Mouse (Mus musculus) hindbrain, embryonic 15.5 days (tissue): Measurements from ENCODE around the gene Tnfsf11. TPM values are rescaled to one million over a fixed set of nuclear protein-coding genes. Genes with fewer than 3 reads are reported as not detected.

Source experiments
- ATAC-seq: fragments of 200-750 bp; cut with Nextera tagmentation; 2 replicates; pipeline ENCODE4 v1.8.0; 2017; ENCODE audit warnings: low read depth, moderate number of reproducible peaks, moderate TSS enrichment; ENCODE audit not compliant: low FRiP score
- H3K27ac ChIP-seq: fragments of 300-500 bp; sonication (generic); replicated peaks from 2 replicates; pipeline ENCODE4 v1.5.1; 2015; ENCODE audit warnings: mild to moderate bottlenecking, inconsistent platforms
- H3K27me3 ChIP-seq: fragments of 300-500 bp; sonication (generic); 2 replicates; pipeline ENCODE4 v1.6.1; 2015; ENCODE audit warnings: control low read depth, inconsistent platforms
- H3K36me3 ChIP-seq: fragments of 300-500 bp; sonication (generic); 2 replicates; pipeline ENCODE4 v1.6.1; 2015; ENCODE audit warnings: control low read depth, inconsistent platforms
- H3K4me1 ChIP-seq: fragments of 300-500 bp; sonication (generic); replicated peaks from 2 replicates; pipeline ENCODE4 v1.6.1; 2015; ENCODE audit warnings: control low read depth, inconsistent platforms
- H3K4me2 ChIP-seq: fragments of 300-500 bp; sonication (generic); 2 replicates; pipeline ENCODE4 v1.6.1; 2015; ENCODE audit warnings: moderate library complexity, mild to moderate bottlenecking, inconsistent platforms
- H3K4me3 ChIP-seq: fragments of 300-500 bp; sonication (generic); 2 replicates; pipeline ENCODE4 v1.5.1; 2015; ENCODE audit warnings: mild to moderate bottlenecking, inconsistent platforms
- H3K9ac ChIP-seq: fragments of 300-500 bp; sonication (generic); 2 replicates; pipeline ENCODE4 v1.6.1; 2015; ENCODE audit warnings: inconsistent platforms
- H3K9me3 ChIP-seq: fragments of 300-500 bp; sonication (generic); 2 replicates; pipeline ENCODE4 v1.6.1; 2016; ENCODE audit warnings: control low read depth, inconsistent platforms
- WGBS: fragments of 180-500 bp; shearing (Covaris S2); methylation state at CpG from one replicate; pipeline ENCODE4 v1.1.7; 2015; 5-methylcytosine and 5-hydroxymethylcytosine counted together
- polyA plus RNA-seq: library from polyadenylated mRNA; unstranded; fragments of >200 nt; fragmentation: Nextera tagmentation; extraction: Ambion mirVana; gene quantifications from 2 replicates; pipeline ENCODE4 v1.2.1, GENCODE M21; 2015

Tnfsf11 gene
- polyA plus RNA-seq, 1 experiment from 2014 or later = 0.13 TPM

DNA sequence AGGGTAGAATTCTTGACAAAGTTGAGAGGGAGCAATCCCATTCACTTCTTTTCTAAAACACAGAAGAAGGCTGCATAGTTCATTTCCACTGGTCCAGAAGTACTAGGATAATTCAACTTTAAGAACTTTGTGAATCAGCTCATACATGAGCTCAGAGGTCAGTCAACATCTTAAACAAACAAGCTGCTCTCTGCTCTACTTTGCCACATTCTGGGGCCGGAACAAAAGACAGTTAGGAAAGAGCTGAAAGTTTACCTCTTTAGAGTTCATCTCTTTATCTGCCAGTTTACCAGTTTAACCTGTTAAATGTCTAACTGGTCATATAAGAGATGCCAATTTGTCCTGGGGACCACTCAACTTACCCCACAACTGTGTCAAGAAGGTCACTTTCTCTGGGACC lies 15.5 kb upstream of the Tnfsf11 start:
- WGBS = 88% methylated on average over 1 of the region's 1 CpGs
- Histone ChIP-seq H3K4me1 (no peaks in the 10 kb centered on the region), H3K4me2 (no peak overlapping the region)

DNA sequence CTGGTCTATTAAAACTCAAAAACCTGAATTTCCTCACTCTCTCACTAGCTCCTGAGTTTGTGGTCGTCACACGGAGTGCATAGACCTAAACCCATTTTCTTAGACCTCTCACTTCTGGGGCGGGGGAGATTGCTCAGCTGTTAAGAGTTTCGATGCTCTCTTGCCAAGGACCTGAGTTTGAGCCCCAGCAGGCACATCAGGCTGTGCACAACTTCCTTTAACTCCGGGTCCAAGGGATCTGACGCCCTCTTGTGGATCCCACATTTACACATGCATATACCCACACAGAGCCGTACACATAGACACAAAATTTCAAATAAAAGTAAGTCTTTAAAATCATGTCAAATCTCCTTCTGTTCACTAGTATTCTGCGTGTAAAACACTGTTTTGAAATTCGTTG lies 15.1 kb upstream of the Tnfsf11 start:
- Histone ChIP-seq H3K27me3 (no peaks in the 10 kb centered on the region), H3K9me3 (no peaks in the 10 kb centered on the region), H3K4me2 (no peak overlapping the region), H3K27ac (no peak overlapping the region), H3K4me1 (no peaks in the 10 kb centered on the region), H3K9ac (no peak overlapping the region), H3K36me3 (no peaks in the 10 kb centered on the region), H3K4me3 (no peak overlapping the region)
- no peak for ATAC-seq
- WGBS = 85% methylated on average over 9 of the region's 9 CpGs

More for the DNA sequence above, 15.5 kb upstream of the Tnfsf11 start:
- Histone ChIP-seq H3K9ac (no peak overlapping the region), H3K9me3 (no peaks in the 10 kb centered on the region), H3K27ac (no peak overlapping the region), H3K4me3 (no peak overlapping the region), H3K36me3 (no peaks in the 10 kb centered on the region), H3K27me3 (no peaks in the 10 kb centered on the region)
- no peak for ATAC-seq

DNA sequence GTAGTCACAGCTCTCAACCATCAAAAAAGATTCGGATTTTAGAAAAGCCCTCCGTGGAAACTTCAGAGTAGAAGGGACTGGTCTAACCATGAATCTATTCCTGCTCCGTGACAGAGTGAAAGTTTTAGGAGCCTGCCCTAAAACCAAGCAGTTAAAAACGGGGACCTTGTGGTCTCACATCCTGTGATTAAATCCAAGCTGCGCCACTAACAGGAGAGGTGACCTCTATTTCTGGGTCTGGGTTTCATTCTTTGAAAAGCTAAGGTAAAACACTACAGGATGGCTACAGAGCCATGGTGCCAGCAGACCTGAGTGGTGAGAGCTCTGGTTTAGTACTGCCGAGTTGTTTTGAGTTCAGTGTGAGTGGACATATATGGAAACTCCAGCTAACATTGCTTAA lies 12.4 kb upstream of the Tnfsf11 start:
- no peaks in the 10 kb centered on the region for H3K4me1 ChIP-seq
- H3K9me3 ChIP-seq = no peaks in the 10 kb centered on the region
- no peak for ATAC-seq
- H3K4me3 ChIP-seq = no peak overlapping the region
- H3K9ac ChIP-seq = no peak overlapping the region
- 93% methylated on average over 6 of the region's 6 CpGs for WGBS
- H3K27ac ChIP-seq = no peak overlapping the region
- no peaks in the 10 kb centered on the region for H3K36me3 ChIP-seq
- H3K27me3 ChIP-seq = no peaks in the 10 kb centered on the region
- H3K4me2 ChIP-seq = no peak overlapping the region

DNA sequence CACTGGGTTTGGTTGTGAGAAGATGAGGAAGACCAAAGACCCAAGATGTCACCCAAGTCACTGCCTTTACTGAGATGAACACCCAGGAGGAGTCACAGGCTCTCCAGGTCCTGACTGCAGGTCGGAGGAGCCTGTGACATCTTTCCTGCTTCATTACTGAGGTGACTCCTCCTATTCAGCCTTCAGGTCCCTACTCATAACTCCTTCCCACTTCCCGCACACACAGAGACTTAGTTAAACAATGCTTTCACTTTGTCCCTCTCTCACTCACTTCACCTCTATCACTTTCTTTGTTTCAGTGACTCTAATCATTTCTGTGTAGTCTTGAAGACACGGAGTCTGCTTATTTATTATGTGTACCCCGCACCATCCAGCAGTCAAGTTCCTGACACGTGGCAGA lies 11.7 kb upstream of the Tnfsf11 start:
- Histone ChIP-seq H3K4me1 (no peaks in the 10 kb centered on the region), H3K4me2 (no peak overlapping the region), H3K27ac (no peak overlapping the region), H3K36me3 (no peaks in the 10 kb centered on the region), H3K4me3 (no peak overlapping the region), H3K27me3 (no peaks in the 10 kb centered on the region), H3K9me3 (no peaks in the 10 kb centered on the region), H3K9ac (no peak overlapping the region)
- no peak for ATAC-seq
- 76% methylated on average over 5 of the region's 5 CpGs for WGBS

DNA sequence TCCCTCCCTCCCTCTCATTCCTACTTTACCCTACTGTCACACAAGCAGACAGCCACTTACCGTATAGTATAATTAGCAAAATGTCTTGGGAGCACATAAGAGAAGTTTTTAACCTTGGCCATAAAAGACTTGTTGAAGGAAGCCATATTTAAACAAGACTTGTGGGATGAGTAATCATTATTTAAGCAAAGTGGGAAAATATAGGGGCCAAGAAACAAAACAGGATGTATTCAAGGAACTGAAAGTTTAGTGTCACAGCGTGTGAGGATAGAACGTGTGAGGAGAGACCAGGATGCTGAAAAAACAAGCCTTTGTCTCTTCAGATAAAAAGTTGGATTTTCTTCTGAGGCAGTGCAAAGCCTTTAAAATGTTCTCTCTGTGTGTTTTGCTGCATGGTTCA lies 11.2 kb upstream of the Tnfsf11 start:
- no peaks in the 10 kb centered on the region for H3K36me3 ChIP-seq
- 78% methylated on average over 3 of the region's 3 CpGs for WGBS

DNA sequence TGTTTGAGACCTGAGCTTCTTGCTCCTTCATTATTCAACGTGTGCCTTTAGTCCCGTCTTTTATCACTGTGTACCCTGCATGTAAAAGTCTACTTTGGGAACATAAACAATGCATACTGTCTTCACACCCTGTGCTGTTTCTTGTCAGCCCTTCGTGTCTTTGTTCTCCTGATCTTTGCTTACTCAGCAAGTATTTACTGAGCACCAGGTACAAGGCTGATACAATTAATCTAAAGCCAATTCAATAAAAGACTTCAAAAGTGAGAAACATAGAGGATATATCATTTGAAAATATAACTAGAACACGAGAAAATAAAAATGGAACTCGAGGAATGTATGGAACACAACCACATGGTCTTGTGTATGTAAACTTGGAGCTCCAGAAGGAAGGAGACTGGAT lies 9.8 kb upstream of the Tnfsf11 start:
- no peak for ATAC-seq
- Histone ChIP-seq H3K36me3 (no peaks in the 10 kb centered on the region), H3K4me1 (no peaks in the 10 kb centered on the region), H3K9ac (no peak overlapping the region), H3K27me3 (no peaks in the 10 kb centered on the region), H3K27ac (no peak overlapping the region), H3K4me3 (no peak overlapping the region), H3K4me2 (no peak overlapping the region), H3K9me3 (no peaks in the 10 kb centered on the region)
- WGBS = 82% methylated on average over 5 of the region's 5 CpGs

More for the DNA sequence above, 11.2 kb upstream of the Tnfsf11 start:
- Histone ChIP-seq H3K4me3 (no peak overlapping the region), H3K27me3 (no peaks in the 10 kb centered on the region), H3K9me3 (no peaks in the 10 kb centered on the region), H3K9ac (no peak overlapping the region), H3K27ac (no peak overlapping the region), H3K4me2 (no peak overlapping the region), H3K4me1 (no peaks in the 10 kb centered on the region)
- ATAC-seq = no peak

DNA sequence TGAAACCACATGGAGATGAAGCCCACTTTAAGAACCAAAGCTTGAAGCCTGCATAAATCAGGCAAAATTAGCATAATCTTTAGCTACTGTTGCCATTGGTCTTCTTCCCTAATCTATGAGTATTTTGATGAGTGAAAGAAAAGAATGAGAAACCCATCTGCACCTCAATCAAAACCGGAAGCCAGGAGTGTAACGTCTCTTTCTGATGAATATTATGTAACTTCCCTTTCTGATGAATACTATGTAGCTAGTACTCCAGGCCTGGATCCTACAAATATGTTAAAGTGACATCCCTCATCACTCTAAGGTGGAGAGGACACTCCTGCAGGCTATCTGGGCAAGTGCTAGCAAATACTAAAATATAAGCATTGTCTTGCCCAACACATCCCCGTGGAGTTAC lies 6.9 kb downstream of the Tnfsf11 start:
- Histone ChIP-seq H3K9me3 (no peaks in the 10 kb centered on the region), H3K4me1 (no peaks in the 10 kb centered on the region), H3K4me2 (no peak overlapping the region), H3K27ac (no peak overlapping the region), H3K9ac (no peak overlapping the region), H3K36me3 (no peaks in the 10 kb centered on the region), H3K27me3 (peaks cover 3% of the 10 kb centered on the region), H3K4me3 (no peak overlapping the region)
- 89% methylated on average over 3 of the region's 3 CpGs for WGBS
- ATAC-seq = no peak

DNA sequence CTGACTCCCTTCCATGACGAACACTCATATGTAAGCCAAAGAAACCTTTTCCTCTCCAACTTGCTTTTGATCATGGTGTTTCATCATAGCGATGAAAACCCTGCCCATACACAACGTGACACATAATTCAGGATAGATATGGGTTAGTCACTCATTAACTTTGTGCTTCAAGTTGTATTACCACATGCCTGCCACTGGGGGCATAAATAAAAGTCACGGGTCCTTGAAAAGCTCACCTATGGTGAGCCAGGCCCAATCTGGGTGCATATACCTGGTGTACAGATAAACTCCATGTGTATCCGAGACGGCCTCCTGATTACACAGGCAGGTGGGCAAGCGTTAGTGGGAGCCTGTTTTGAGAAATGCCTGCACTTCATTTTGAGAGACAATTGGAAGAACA lies 15.2 kb downstream of the Tnfsf11 start:
- no peaks in the 10 kb centered on the region for H3K27me3 ChIP-seq
- no peak for ATAC-seq
- no peak overlapping the region for H3K4me2 ChIP-seq
- H3K4me3 ChIP-seq = no peak overlapping the region
- H3K9me3 ChIP-seq = no peaks in the 10 kb centered on the region
- no peak overlapping the region for H3K27ac ChIP-seq
- H3K9ac ChIP-seq = no peak overlapping the region
- H3K4me1 ChIP-seq = peaks cover 19% of the 10 kb centered on the region
- H3K36me3 ChIP-seq = no peaks in the 10 kb centered on the region
- WGBS = 93% methylated on average over 7 of the region's 7 CpGs

DNA sequence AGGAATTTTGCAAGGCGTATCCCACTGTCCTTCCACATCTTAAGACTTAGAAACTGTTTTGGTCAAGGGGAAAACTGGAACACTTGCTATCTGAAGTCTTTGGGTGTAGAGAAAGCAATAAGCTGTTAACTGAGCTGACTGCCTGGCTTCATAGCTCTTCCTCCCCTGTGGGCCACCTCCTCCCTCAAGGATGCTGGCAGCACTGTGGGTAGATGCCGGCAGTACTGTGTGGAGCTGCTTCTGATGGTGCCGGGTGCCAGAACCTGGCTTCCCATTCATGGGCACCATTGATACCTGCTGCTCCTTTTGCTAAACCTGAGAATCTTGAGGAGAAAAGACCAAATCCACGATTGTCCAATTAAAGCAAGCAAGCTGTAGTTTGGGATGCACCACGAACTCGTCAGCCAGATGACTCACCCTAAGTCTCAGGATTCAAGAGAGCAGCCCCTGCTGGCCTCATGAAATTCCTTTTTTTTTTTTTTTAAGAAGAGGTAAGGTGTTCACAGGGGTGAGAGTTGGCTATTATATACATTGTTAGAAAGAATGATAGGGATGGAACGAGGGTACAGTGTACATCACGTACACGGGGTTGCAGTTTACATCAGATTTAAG lies 17.8 kb downstream of the Tnfsf11 start:
- Histone ChIP-seq H3K9ac (no peak overlapping the region), H3K4me2 (no peak overlapping the region), H3K9me3 (no peaks in the 10 kb centered on the region), H3K36me3 (no peaks in the 10 kb centered on the region), H3K4me1 (peaks cover 19% of the 10 kb centered on the region), H3K27ac (no peak overlapping the region), H3K4me3 (no peak overlapping the region), H3K27me3 (no peaks in the 10 kb centered on the region)
- ATAC-seq = no peak
- WGBS = 60% methylated on average over 9 of the region's 9 CpGs

DNA sequence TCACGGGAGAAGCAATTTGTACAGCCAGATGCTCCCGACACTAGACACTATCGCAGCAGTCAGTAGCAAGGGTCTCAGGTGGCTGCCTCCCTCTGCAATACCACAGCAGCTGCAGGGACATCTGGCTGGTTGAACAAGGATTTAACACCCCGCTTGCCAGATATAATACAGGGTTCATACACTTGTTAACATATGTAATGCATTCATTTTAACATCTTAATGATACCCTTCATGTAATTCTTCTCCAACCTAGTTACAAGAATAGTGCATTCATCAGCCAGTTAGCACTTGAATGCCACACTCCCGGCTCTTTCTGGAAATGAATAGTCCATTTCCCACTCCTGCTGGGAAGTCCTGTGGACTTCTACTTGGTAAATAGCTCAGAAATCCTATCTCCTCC lies 18.9 kb downstream of the Tnfsf11 start:
- 0 out of 2 replicates have a peak, but pooled peaks have one; percentile 63 for ATAC-seq
- Histone ChIP-seq H3K9me3 (no peaks in the 10 kb centered on the region), H3K9ac (no peak overlapping the region), H3K27me3 (no peaks in the 10 kb centered on the region), H3K27ac (no peak overlapping the region), H3K4me1 (peaks cover 19% of the 10 kb centered on the region), H3K4me2 (no peak overlapping the region), H3K36me3 (no peaks in the 10 kb centered on the region), H3K4me3 (no peak overlapping the region)
- WGBS = 6% methylated on average over 5 of the region's 5 CpGs

DNA sequence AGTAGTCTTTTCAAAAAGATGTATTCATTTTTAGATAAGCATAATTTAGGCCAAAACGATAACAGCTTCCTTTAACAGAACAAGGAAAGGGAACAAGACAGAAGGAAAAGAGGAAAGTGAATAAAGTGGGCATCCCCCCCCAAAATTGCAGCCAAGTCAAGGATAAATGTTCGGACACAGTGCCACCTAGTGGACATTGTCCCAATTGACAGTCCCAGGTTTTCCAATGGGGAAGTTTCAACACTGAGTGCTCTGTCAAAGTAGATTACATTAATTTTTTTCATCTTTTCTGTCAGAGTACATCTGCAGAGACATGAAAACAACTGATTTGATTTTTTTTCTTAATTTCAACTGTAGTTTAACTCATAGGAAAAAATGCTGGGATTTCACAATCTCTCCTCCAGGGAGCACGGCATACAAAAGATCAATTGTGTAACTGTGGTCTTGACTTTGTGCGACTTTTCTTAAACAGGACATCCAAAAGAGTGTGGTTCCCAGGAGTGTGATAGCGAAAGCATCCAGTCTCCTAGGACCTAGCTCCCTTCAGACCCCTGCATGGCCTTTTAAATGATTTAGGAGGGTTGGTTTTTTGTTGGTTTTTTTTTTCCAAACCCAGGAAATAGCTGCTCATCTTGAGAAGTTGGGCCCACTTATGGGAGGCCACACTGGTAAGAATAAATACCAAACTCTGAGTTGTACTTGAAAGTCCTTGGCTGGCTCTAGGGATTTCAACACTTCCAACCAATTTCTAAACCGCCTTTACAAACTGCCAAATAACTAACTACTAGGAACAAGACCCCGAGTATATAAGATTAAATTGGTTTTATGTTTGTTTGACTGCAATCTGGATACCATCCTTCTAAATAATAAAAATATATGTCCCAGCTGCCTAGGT lies 19.7 kb downstream of the Tnfsf11 start:
- Histone ChIP-seq H3K4me1 (peaks cover 19% of the 10 kb centered on the region), H3K9ac (no peak overlapping the region), H3K36me3 (no peaks in the 10 kb centered on the region), H3K27ac (no peak overlapping the region), H3K27me3 (no peaks in the 10 kb centered on the region), H3K4me3 (no peak overlapping the region), H3K4me2 (no peak overlapping the region), H3K9me3 (no peaks in the 10 kb centered on the region)
- WGBS = 31% methylated on average over 7 of the region's 7 CpGs
- no peak for ATAC-seq

DNA sequence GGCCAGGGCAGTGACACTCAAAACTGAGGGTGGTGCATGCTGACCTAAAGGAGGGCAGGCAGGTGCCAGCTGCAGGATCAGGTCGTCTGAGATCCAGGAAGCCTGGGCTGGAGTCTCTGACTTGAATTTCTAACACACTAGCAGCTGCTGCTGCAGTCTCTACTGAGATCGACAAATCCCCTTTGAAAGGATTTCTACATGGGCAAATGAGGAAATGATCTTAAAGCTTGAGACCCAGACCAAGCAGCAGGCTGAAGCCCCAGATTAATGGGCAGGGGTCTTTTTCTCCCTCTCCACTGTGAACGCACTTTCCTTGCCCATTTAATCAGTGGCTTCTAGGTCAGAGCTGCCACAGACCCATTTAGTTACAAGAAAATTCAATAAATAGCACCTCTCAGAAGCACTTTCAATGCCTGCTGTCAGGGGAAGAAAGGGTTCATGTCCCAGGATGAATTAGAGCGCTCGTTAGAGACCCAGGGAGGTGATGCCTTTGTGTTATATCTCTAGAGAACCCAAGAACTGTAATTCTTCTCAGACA lies 21.8 kb downstream of the Tnfsf11 start:
- H3K27me3 ChIP-seq = no peaks in the 10 kb centered on the region
- H3K9ac ChIP-seq = no peak overlapping the region
- no peaks in the 10 kb centered on the region for H3K36me3 ChIP-seq
- H3K4me3 ChIP-seq = no peak overlapping the region
- 20% methylated on average over 5 of the region's 5 CpGs for WGBS
- H3K9me3 ChIP-seq = no peaks in the 10 kb centered on the region
- H3K4me1 ChIP-seq = peaks cover 22% of the 10 kb centered on the region
- H3K4me2 ChIP-seq = no peak overlapping the region
- ATAC-seq = no peak
- no peak overlapping the region for H3K27ac ChIP-seq
